Mouse (Mus musculus) CD8-positive naive resting alpha-beta T cell, adult 2 months (primary cell): ENCODE results near the gene Rrm1.
"Not testable (repeated sequence)": the region's sequence is repeated elsewhere in the genome, so short reads cannot be mapped to it uniquely, and the experiment has no call there.

Source experiments
- DNase-seq, 2 experiments: peaks; one replicate each; pipeline ENCODE4 v3.0.0; 2022; ENCODE audit warnings: low read depth in 2 of 2, low spot score in 2 of 2

Rrm1 gene

DNA sequence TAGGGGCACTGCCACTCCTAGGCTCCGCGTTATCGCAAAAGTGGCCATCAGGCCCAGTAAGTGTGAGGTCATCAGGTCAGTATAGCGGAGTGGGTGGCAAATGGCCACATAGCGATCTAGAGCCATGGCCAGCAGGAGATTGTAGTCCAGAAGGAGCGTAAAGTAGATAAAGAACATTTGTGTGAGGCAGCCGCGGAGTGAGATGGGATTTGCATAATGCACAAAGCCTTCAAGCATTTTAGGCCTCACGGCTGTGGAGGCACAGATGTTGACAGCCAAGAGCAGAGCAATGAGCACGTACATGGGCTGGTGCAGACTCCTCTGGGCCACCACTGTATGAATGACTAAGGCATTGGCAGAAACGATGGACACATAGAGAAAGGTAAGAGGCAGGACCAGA, 35.9 kb downstream of the Rrm1 start:
- no peak for DNase-seq

GRCm38 (mm10) chr7:102478425-102478824, 36.9 kb downstream of the Rrm1 start:
- DNase-seq, result no peak

GRCm38 (mm10) chr7:102478926-102479325, 37.4 kb downstream of the Rrm1 start:
- no peak for DNase-seq

DNA sequence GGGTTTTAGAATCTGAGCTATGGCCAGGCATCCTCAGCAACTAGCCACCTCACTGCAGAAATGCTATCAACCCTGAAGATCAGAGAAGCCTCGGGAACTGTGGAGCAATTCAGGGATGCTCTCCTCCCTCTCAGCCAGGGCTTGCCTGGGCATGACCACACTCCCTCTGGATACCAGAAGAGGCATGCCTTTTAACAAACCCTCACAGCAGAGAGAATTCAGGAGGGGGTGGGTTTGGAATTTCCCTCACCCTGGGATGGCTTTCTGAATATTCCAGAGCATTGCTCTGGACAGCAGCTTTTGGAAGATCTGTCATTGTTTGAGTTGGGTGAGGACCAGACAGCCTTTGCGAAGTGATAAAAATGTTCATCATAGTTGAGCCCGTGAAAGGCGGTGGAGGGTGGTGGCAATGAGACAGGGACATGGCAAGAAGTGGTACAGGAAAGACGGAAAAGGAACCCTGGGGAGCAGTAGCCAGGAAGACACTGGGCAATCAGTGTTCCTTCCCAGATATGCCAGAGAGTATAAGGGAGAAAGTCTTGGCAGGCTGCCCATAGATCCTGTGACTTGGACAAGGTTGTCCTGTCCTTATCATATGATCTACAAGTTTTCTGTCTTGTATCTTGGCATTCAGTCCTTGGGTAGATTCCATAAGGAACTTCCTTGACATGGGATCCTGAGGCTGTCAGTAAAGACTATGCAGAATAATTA, 38.0 kb downstream of the Rrm1 start:
- DNase-seq, result no peak

GRCm38 (mm10) chr7:102480821-102481220, 39.3 kb downstream of the Rrm1 start:
- DNase-seq, result no peak

DNA sequence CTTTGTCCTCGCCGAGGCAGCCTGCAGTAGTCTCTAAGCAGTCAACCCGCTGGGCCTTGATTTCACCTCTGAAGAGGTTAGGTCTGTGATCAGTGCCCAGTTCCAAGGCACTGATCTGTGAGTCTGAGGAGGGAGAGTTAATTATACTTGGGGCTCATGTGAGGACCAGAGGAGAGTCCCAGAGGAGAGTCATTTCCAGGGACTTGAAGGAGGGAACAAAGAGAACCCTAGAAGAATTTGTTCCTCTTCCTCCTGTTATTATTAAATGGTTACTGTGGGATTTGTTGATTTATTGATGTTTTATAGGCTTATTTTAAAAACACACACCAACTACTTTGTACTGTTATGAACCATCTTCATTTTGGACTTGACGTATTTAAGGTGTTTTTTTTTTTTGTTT, 40.1 kb downstream of the Rrm1 start, which contains the start of gene Olfr543:
Gene Olfr543, minus strand, starts transcription at position 101 of the 400 bp plus-strand sequence.
- DNase-seq, result no peak

DNA sequence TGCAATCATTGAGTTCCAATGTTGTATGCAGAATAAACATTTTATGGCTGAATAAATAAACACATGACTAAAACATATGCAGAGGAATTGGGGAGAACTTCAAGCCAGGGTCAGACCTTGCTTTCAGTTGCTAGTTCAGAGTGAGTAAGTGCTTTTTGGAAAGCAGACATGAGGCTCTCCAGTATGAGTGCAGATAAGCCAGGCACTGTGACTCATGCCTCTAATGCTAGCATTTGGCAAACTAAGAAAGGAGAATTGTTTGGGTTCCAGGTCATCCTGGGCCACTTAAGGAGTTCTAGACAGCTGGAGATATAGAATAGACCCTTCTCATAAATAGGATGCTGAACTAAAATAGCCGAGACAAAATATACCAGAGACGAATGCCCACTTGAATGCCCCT, 42.2 kb downstream of the Rrm1 start:
- DNase-seq, result no peak

DNA sequence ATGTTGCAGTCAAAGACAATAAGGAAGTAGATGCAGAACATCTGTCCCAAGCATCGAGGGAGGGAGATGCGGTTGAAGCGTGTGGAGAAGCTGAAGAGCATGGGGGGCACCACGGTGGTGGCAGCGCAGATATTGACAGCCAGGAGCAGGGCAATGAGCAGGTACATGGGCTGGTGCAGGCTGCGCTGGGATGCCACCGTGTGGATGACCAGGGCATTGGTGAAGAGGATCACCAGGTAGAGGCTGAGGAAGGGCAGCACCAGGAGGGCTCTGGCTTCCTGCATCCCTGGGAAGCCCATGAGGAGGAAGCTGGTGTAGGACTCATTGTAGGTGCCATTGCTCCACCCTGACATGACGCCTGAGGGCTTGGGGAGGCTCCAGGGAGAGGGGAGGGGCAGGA, 43.3 kb downstream of the Rrm1 start:
- DNase-seq, result not testable (repeated sequence)

DNA sequence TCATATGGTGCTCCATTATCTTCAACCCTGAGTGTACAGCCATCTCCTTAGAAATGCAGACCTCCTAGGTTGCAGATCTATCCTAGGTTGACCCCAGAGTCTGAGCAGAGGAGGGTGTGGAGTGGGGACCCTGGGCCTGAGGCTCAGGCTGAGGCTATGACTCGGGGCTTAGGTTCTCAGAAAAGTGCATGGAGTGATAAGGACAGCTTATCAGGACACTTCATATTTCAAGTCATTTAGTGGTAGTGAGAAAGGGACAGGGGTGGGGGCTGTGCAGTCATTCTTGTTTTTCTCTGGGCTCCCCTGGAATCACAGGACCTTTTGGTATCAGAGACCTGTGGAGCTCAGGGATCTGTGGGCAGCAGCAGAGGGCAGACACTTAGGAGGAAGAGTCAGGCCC, 44.6 kb downstream of the Rrm1 start:
- no peak for DNase-seq

- DNase-seq, result no peak
Measured at GRCm38 (mm10) chr7:102488161-102488560, 46.7 kb downstream of the Rrm1 start, which contains the start of gene Olfr544. Gene Olfr544 (minus strand): TSS chr7:102488313.

DNA sequence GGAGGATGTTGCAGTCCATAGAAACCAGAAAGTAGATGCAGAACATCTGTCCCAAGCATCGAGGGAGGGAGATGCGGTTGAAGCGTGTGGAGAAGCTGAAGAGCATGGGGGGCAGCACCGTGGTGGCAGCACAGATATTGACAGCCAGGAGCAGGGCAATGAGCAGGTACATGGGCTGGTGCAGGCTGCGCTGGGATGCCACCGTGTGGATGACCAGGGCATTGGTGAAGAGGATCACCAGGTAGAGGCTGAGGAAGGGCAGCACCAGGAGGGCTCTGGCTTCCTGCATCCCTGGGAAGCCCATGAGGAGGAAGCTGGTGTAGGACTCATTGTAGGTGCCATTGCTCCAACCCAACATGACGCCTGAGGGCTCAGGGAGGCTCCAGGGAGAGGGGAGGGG, 52.9 kb downstream of the Rrm1 start:
- not testable (repeated sequence) for DNase-seq

DNA sequence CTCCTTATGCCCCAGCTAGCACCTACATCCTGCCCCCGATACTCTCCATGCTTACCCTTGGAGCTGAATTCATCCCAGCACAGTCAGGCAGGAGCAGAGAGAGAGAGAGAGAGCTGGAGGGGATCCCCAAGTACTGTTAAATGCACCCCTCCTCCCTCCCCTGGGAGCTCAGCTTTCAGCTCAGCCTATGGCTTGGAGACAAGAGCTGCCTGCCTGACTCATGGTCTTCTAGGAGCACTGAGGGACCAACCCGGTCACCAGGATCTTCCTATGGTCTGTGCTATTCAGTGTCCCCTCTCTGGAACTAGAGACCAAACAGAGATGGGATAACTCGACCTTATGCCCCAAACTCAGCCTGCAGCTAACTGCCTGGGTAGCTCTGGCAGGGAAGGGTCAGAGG, 58.0 kb downstream of the Rrm1 start, which contains the start of gene Olfr545:
Gene Olfr545, minus strand, starts transcription at position 101 of the 400 bp plus-strand sequence.
- no peak for DNase-seq

- no peak for DNase-seq
Measured at GRCm38 (mm10) chr7:102501986-102502385, 60.5 kb downstream of the Rrm1 start.

DNA sequence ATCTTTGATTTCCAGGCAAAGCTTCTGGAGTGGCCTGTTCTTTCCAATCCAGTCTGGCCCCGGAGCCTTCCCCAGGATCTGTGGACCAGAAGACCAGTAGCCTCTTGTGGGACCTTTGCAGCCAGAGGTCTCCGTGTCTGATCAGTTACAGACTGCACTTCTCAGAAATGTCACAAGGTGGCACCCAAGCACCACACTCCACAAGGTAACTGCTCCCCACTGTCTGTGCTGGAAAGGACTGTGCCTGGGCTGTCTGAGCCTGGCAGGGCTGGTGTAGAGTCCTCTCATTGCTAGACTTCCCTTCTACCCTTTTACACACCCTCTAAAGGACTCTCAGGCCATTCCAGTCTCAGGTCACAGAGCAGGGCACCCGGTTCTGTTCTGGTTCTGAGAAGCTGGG, 65.4 kb downstream of the Rrm1 start:
- peak; percentile 42 to 54 for DNase-seq

- DNase-seq, result no peak
Measured at GRCm38 (mm10) chr7:102508066-102508465, 66.6 kb downstream of the Rrm1 start.

- DNase-seq, result no peak
Measured at GRCm38 (mm10) chr7:102508666-102509065, 67.2 kb downstream of the Rrm1 start.

DNA sequence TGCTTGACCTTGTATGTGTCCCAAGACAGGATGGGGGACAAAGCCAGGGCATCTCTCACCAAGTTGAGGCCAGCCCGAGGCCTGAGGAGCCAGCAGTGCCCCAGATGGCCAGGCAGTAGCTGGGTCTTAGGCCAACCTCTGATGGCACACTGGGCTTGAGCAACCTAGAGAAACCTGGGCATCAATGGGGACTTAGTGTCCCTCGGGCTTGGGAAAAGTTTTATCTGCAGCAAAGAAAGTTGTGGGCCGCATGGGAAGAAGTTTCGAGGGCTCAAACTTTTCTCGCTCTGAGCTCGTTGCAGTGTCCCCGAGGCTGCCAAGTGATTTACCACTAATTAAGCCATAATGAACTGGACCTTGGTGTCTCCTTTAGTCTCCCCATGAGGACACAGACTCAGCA, 68.2 kb downstream of the Rrm1 start:
- DNase-seq, result no peak

DNA sequence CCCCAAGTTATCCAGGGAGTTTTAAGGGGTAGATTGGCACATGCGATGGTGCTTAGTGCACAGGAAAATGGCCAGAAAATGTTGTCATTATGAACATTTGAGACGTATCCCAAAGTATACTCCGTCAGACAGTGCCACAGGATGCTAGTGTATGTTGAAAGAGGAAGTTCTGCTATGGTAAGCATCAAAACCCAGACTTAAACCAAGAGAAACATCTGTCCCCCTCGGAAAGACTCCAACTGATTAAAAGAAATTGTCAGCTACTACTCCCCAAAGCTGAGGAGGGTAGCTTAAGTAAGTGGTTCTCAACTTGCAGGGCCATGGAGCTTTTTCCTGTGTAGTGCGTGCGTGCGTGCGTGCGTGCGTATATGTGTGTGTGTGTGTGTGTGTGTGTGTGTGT, 70.4 kb downstream of the Rrm1 start:
- no peak for DNase-seq

- peak; percentile 69 to 80 for DNase-seq
Measured at GRCm38 (mm10) chr7:102512814-102513435, 71.4 kb downstream of the Rrm1 start.

DNA sequence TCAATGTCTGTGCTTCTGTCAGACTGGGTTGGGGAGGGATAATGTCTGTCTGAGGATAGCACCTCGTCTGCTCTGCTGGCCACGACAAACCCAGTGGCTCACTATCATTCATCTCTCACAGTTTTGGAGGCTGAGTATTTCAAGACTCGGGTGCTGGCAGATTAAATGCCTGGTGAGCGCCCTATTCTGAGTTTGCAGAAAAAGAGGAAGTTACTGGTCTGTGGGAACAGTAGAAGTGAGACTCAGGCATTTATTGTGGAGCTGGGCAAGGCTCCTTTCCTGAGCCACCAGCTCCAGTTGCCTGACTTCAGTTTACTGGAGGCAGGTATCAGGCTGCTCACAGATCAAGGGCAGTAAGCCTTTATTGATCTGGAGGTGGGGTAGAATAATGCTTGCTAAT, 72.6 kb downstream of the Rrm1 start:
- no peak for DNase-seq

DNA sequence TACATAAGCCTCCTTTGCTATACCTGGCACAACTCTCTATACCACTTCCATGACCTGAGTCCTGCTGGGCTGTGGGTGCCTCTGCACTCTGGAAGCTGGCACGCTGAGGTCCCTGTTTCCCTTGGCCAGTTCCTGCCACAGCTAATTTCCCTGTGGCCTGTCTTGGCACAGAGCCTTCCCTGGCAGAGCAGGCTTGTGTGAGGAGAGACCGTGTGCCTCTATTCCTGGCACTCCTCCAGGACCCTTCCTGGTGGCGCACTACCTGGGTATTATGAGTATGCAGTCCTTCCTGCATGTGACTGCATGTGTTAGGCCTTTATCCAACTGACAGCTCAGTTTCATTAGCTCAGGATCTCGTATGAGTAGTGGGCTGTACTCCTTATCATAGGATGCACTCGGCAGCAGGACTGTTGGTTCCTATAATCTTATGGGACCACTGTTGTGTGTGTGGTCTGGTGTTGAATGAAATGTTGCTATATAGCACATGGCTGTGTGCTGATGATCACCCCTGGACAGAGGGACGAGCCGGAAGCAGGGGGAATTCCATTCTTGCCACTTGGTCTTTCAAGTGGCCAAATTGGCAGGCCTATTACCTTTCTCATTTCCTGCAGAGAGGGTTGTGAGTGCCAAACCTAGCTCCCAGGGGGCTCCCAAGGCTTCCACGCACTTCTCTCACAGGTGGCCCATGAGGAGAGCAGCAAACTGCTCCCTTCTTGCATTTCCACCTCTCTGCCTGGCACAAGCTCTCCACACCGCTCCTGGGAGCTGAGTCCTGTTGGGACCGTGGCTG, 75.0 kb downstream of the Rrm1 start:
- DNase-seq, result no peak

DNA sequence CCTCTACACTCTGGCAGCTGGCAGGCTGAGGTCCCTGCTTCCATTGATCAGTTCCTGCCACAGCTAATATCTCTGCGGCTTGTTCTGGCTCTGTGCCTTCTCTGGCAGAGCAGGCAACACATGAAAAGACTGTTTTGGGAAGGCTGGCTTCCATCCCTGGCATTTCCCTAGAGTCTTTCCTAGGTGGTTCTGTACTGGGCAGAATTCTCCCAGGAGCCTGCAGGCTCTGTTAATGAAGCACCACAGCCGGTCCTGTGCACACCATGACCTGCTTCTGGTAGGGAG, 75.5 kb downstream of the Rrm1 start:
- no peak for DNase-seq
